Mouse (Mus musculus): ENCODE measurements around the gene Ulk4. TPM values are rescaled to one million over a fixed set of nuclear protein-coding genes. Genes with fewer than 3 reads are reported as not detected.

Ulk4 gene
- 10.6 and 14.9 TPM in 2 replicates for polyA plus RNA-seq (2012; rRNA removed)

GRCm38 (mm10) chr9:121277118-121278060 lies at the start of gene Ulk4:
Gene Ulk4 (minus strand): TSS chr9:121277197.
- Histone ChIP-seq H3K4me3 (replicated peaks; ENCODE audit: extremely low read depth, low read depth, low read length) (peak within 1 kb of the TSS; percentile 87), H3K4me1 (ENCODE audit: control insufficient read depth, insufficient read depth, low read length) (no peaks in the 10 kb centered on the region)
- TF ChIP-seq CTCF (IDR thresholded peaks at IDR 0.05; ENCODE audit: insufficient read depth, low read length): no peak
- peak; percentile 64; the same call in 1 of the 2 replicates for TF ChIP-seq POLR2A (IDR thresholded peaks at IDR 0.05; ENCODE audit: borderline replicate concordance, extremely low read depth, low read depth, low read length)
- under 1% methylated on average over 59 of the region's 59 CpGs for WGBS
- peak; percentile 94 for DNase-seq

- WGBS: 96% methylated on average over 14 of the region's 14 CpGs
- no peak for DNase-seq
- Histone ChIP-seq H3K4me3 (replicated peaks; ENCODE audit: extremely low read depth, low read depth, low read length) (no peak overlapping the region), H3K4me1 (ENCODE audit: control insufficient read depth, insufficient read depth, low read length) (peaks cover 7% of the 10 kb centered on the region; the same call in 1 of the 2 replicates)
- TF ChIP-seq CTCF (IDR thresholded peaks at IDR 0.05; ENCODE audit: insufficient read depth, low read length) (no peak), POLR2A (IDR thresholded peaks at IDR 0.05; ENCODE audit: borderline replicate concordance, extremely low read depth, low read depth, low read length) (no peak)
Observed at GRCm38 (mm10) chr9:121322034-121322433, 45.0 kb upstream of the Ulk4 start.

- Histone ChIP-seq H3K4me1 (ENCODE audit: control insufficient read depth, insufficient read depth, low read length) (peaks cover 13% of the 10 kb centered on the region), H3K4me3 (replicated peaks; ENCODE audit: extremely low read depth, low read depth, low read length) (no peak overlapping the region)
- DNase-seq: no peak
- WGBS: 87% methylated on average over 2 of the region's 2 CpGs
- TF ChIP-seq CTCF (IDR thresholded peaks at IDR 0.05; ENCODE audit: insufficient read depth, low read length): no peak
- TF ChIP-seq POLR2A (IDR thresholded peaks at IDR 0.05; ENCODE audit: borderline replicate concordance, extremely low read depth, low read depth, low read length): no peak
Observed at GRCm38 (mm10) chr9:121321118-121321517, 44.1 kb upstream of the Ulk4 start.

DNA sequence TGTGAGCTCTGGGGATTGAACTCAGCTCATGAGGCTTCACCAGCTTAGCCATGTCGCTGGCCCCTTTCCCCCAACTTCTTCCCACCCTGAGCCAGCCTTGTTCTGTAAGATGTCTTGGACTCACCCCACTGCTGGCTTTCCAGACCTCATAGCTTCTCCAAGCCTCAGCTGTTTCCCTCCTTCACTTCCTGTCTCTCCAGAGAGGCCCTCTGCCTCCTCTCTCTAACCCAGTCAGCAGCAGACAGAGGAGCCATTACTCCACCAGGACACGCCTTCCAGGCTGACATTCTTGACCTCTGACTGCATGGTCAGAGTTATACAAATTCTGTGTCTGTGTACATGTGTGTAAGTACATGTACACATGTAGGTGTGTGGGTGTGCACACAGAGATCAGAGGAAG lies 43.4 kb upstream of the Ulk4 start:
- TF ChIP-seq CTCF (IDR thresholded peaks at IDR 0.05; ENCODE audit: insufficient read depth, low read length) (no peak), POLR2A (IDR thresholded peaks at IDR 0.05; ENCODE audit: borderline replicate concordance, extremely low read depth, low read depth, low read length) (no peak)
- no peak overlapping the region for H3K4me3 ChIP-seq (replicated peaks; ENCODE audit: extremely low read depth, low read depth, low read length)
- no peak for DNase-seq
- peaks cover 13% of the 10 kb centered on the region for H3K4me1 ChIP-seq (ENCODE audit: control insufficient read depth, insufficient read depth, low read length)
- 57% methylated on average over 2 of the region's 2 CpGs for WGBS

GRCm38 (mm10) chr9:121319323-121319966 lies 42.4 kb upstream of the Ulk4 start:
- 82% methylated on average over 10 of the region's 10 CpGs for WGBS
- no peak for DNase-seq
- Histone ChIP-seq H3K4me1 (ENCODE audit: control insufficient read depth, insufficient read depth, low read length) (peaks cover 19% of the 10 kb centered on the region), H3K4me3 (replicated peaks; ENCODE audit: extremely low read depth, low read depth, low read length) (no peak overlapping the region)
- TF ChIP-seq CTCF (IDR thresholded peaks at IDR 0.05; ENCODE audit: insufficient read depth, low read length): no peak
- TF ChIP-seq POLR2A (IDR thresholded peaks at IDR 0.05; ENCODE audit: borderline replicate concordance, extremely low read depth, low read depth, low read length): no peak

- Histone ChIP-seq H3K4me3 (replicated peaks; ENCODE audit: extremely low read depth, low read depth, low read length) (no peak overlapping the region), H3K4me1 (ENCODE audit: control insufficient read depth, insufficient read depth, low read length) (peaks cover 26% of the 10 kb centered on the region)
- no peak for DNase-seq
- WGBS: 30% methylated on average over 12 of the region's 12 CpGs
- TF ChIP-seq CTCF (IDR thresholded peaks at IDR 0.05; ENCODE audit: insufficient read depth, low read length) (peak; percentile 43; the same call in 1 of the 2 replicates), POLR2A (IDR thresholded peaks at IDR 0.05; ENCODE audit: borderline replicate concordance, extremely low read depth, low read depth, low read length) (no peak)
Observed at GRCm38 (mm10) chr9:121316621-121317405, 39.8 kb upstream of the Ulk4 start.

- TF ChIP-seq CTCF (IDR thresholded peaks at IDR 0.05; ENCODE audit: insufficient read depth, low read length) (no peak), POLR2A (IDR thresholded peaks at IDR 0.05; ENCODE audit: borderline replicate concordance, extremely low read depth, low read depth, low read length) (no peak)
- WGBS: 80% methylated on average over 4 of the region's 4 CpGs
- Histone ChIP-seq H3K4me1 (ENCODE audit: control insufficient read depth, insufficient read depth, low read length) (peaks cover 27% of the 10 kb centered on the region), H3K4me3 (replicated peaks; ENCODE audit: extremely low read depth, low read depth, low read length) (no peak overlapping the region)
- DNase-seq: no peak
Observed at GRCm38 (mm10) chr9:121315901-121316595, 39.1 kb upstream of the Ulk4 start.

GRCm38 (mm10) chr9:121314541-121315152 lies 37.6 kb upstream of the Ulk4 start:
- peak overlapping the region; percentile 66 for H3K4me3 ChIP-seq (replicated peaks; ENCODE audit: extremely low read depth, low read depth, low read length)
- TF ChIP-seq POLR2A (IDR thresholded peaks at IDR 0.05; ENCODE audit: borderline replicate concordance, extremely low read depth, low read depth, low read length): peak; percentile 64; the same call in 1 of the 2 replicates
- no peak for TF ChIP-seq CTCF (IDR thresholded peaks at IDR 0.05; ENCODE audit: insufficient read depth, low read length)
- WGBS: 6% methylated on average over 14 of the region's 14 CpGs
- peaks cover 27% of the 10 kb centered on the region for H3K4me1 ChIP-seq (ENCODE audit: control insufficient read depth, insufficient read depth, low read length)
- no peak for DNase-seq

Measured in lung, adult 2 months (tissue).